Mouse (Mus musculus) hindbrain, embryonic 16.5 days (tissue): ENCODE measurements around the gene Mpped2. TPM values are rescaled to one million over a fixed set of nuclear protein-coding genes. Genes with fewer than 3 reads are reported as not detected.

Source experiments
- ATAC-seq: fragments of 200-750 bp; cut with Nextera tagmentation; 2 replicates; pipeline ENCODE4 v1.8.0; 2017; ENCODE audit warnings: moderate TSS enrichment, moderate library complexity
- H3K27ac ChIP-seq: fragments of 300-500 bp; sonication (generic); 2 replicates; pipeline ENCODE4 v1.5.1; 2014; ENCODE audit warnings: low read depth, mild to moderate bottlenecking, control low read depth, low read length, moderate library complexity
- H3K27me3 ChIP-seq: fragments of 300-500 bp; sonication (generic); replicated peaks from 2 replicates; pipeline ENCODE4 v1.6.1; 2014; ENCODE audit warnings: low read length; ENCODE audit not compliant: control insufficient read depth, insufficient read depth
- H3K36me3 ChIP-seq: fragments of 300-500 bp; sonication (generic); 2 replicates; pipeline ENCODE4 v1.6.1; 2014; ENCODE audit warnings: mild to moderate bottlenecking, low read length, moderate library complexity, mixed read lengths; ENCODE audit not compliant: control insufficient read depth, insufficient read depth
- H3K4me1 ChIP-seq: fragments of 300-500 bp; sonication (generic); 2 replicates; pipeline ENCODE4 v1.6.1; 2014; ENCODE audit warnings: low read depth, low read length; ENCODE audit not compliant: control insufficient read depth, insufficient read depth
- H3K4me2 ChIP-seq: fragments of 300-500 bp; sonication (generic); 2 replicates; pipeline ENCODE4 v1.6.1; 2014; ENCODE audit warnings: mild to moderate bottlenecking, low read length, control low read depth, moderate library complexity
- H3K4me3 ChIP-seq: fragments of 300-500 bp; sonication (generic); 2 replicates; pipeline ENCODE4 v1.5.1; 2014; ENCODE audit warnings: mild to moderate bottlenecking, low read length, control low read depth, moderate library complexity
- H3K9ac ChIP-seq: fragments of 300-500 bp; sonication (generic); 2 replicates; pipeline ENCODE4 v1.6.1; 2014; ENCODE audit warnings: low read depth, mild to moderate bottlenecking, control low read depth, low read length, moderate library complexity
- H3K9me3 ChIP-seq: fragments of 300-500 bp; sonication (generic); 2 replicates; pipeline ENCODE4 v1.6.1; 2014; ENCODE audit warnings: mild to moderate bottlenecking, low read length, moderate library complexity; ENCODE audit not compliant: control insufficient read depth
- WGBS: fragments of 180-500 bp; shearing (Covaris S2); extraction: QIAGEN DNeasy Blood & Tissue Kit; methylation state at CpG from one replicate; pipeline ENCODE4 v1.1.7; 2014; 5-methylcytosine and 5-hydroxymethylcytosine counted together
- polyA plus RNA-seq: library from polyadenylated mRNA; unstranded; fragments of >200 nt; fragmentation: Nextera tagmentation; extraction: Ambion mirVana; gene quantifications from 2 replicates; pipeline ENCODE4 v1.2.1, GENCODE M21; 2015

Mpped2 gene
- polyA plus RNA-seq, 1 experiment from 2014 or later = 112 TPM

GRCm38 (mm10) chr2:106860856-106861679 lies 168.0 kb downstream of the Mpped2 start:
- Histone ChIP-seq H3K36me3 (no peaks in the 10 kb centered on the region), H3K27me3 (no peaks in the 10 kb centered on the region), H3K4me2 (no peak overlapping the region), H3K9ac (no peak overlapping the region), H3K9me3 (no peaks in the 10 kb centered on the region), H3K27ac (peak overlapping the region; percentile 26; the same call in 1 of the 2 replicates), H3K4me1 (peaks cover 16% of the 10 kb centered on the region), H3K4me3 (no peak overlapping the region)
- peak; percentile 31 for ATAC-seq
- 51% methylated on average over 21 of the region's 21 CpGs for WGBS

- Histone ChIP-seq H3K9ac (no peak overlapping the region), H3K4me3 (no peak overlapping the region), H3K4me2 (no peak overlapping the region), H3K4me1 (peaks cover 6% of the 10 kb centered on the region; the same call in 1 of the 2 replicates), H3K27ac (no peak overlapping the region), H3K9me3 (no peaks in the 10 kb centered on the region), H3K36me3 (no peaks in the 10 kb centered on the region), H3K27me3 (no peaks in the 10 kb centered on the region)
- WGBS = 70% methylated on average over 11 of the region's 11 CpGs
- no peak for ATAC-seq
These were observed 170.1 kb downstream of the Mpped2 start for GRCm38 (mm10) chr2:106863050-106863653.

GRCm38 (mm10) chr2:106865148-106865786 lies 172.2 kb downstream of the Mpped2 start:
- Histone ChIP-seq H3K36me3 (no peaks in the 10 kb centered on the region), H3K4me1 (peaks cover 6% of the 10 kb centered on the region; the same call in 1 of the 2 replicates), H3K9ac (no peak overlapping the region), H3K4me3 (no peak overlapping the region), H3K9me3 (no peaks in the 10 kb centered on the region), H3K27me3 (no peaks in the 10 kb centered on the region), H3K4me2 (no peak overlapping the region), H3K27ac (no peak overlapping the region)
- no peak for ATAC-seq
- WGBS = 75% methylated on average over 7 of the region's 7 CpGs

- Histone ChIP-seq H3K4me1 (0 out of 2 replicates have a peak, but pooled peaks cover 1% of the 10 kb centered on the region), H3K4me2 (no peak overlapping the region), H3K9ac (no peak overlapping the region), H3K9me3 (no peaks in the 10 kb centered on the region), H3K4me3 (no peak overlapping the region), H3K36me3 (no peaks in the 10 kb centered on the region), H3K27me3 (no peaks in the 10 kb centered on the region), H3K27ac (no peak overlapping the region)
- no peak; the same call in 1 of the 2 replicates for ATAC-seq
- 59% methylated on average over 5 of the region's 5 CpGs for WGBS
These were observed 173.2 kb downstream of the Mpped2 start for GRCm38 (mm10) chr2:106866303-106866702.

- ATAC-seq = no peak
- H3K36me3 ChIP-seq = no peaks in the 10 kb centered on the region
- no peaks in the 10 kb centered on the region for H3K9me3 ChIP-seq
- 84% methylated on average over 2 of the region's 2 CpGs for WGBS
- no peak overlapping the region for H3K4me3 ChIP-seq
- H3K27me3 ChIP-seq = no peaks in the 10 kb centered on the region
- H3K9ac ChIP-seq = no peak overlapping the region
- H3K4me2 ChIP-seq = no peak overlapping the region
- no peak overlapping the region for H3K27ac ChIP-seq
- H3K4me1 ChIP-seq = no peaks in the 10 kb centered on the region
These were observed 177.8 kb downstream of the Mpped2 start for GRCm38 (mm10) chr2:106870886-106871285.

GRCm38 (mm10) chr2:106873166-106873565 lies 180.1 kb downstream of the Mpped2 start:
- H3K4me1 ChIP-seq = no peaks in the 10 kb centered on the region
- H3K9ac ChIP-seq = no peak overlapping the region
- no peaks in the 10 kb centered on the region for H3K36me3 ChIP-seq
- no peak overlapping the region for H3K4me2 ChIP-seq
- H3K4me3 ChIP-seq = no peak overlapping the region
- peak; percentile 3; the same call in 1 of the 2 replicates for ATAC-seq
- H3K27me3 ChIP-seq = no peaks in the 10 kb centered on the region
- no peak overlapping the region for H3K27ac ChIP-seq
- 69% methylated on average over 9 of the region's 9 CpGs for WGBS
- H3K9me3 ChIP-seq = no peaks in the 10 kb centered on the region

GRCm38 (mm10) chr2:106883390-106883789 lies 190.3 kb downstream of the Mpped2 start:
- no peaks in the 10 kb centered on the region for H3K4me1 ChIP-seq
- no peak overlapping the region for H3K4me3 ChIP-seq
- H3K36me3 ChIP-seq = no peaks in the 10 kb centered on the region
- no peak for ATAC-seq
- WGBS = 73% methylated on average over 8 of the region's 8 CpGs
- H3K27ac ChIP-seq = no peak overlapping the region
- peaks cover 4% of the 10 kb centered on the region; the same call in 1 of the 2 replicates for H3K9me3 ChIP-seq
- H3K9ac ChIP-seq = no peak overlapping the region
- no peak overlapping the region for H3K4me2 ChIP-seq
- H3K27me3 ChIP-seq = no peaks in the 10 kb centered on the region

- Histone ChIP-seq H3K27ac (no peak overlapping the region), H3K4me2 (no peak overlapping the region), H3K4me1 (peaks cover 6% of the 10 kb centered on the region), H3K36me3 (no peaks in the 10 kb centered on the region), H3K27me3 (no peaks in the 10 kb centered on the region), H3K4me3 (no peak overlapping the region), H3K9me3 (no peaks in the 10 kb centered on the region), H3K9ac (no peak overlapping the region)
- no peak for ATAC-seq
- 96% methylated on average over 5 of the region's 5 CpGs for WGBS
These were observed 195.1 kb downstream of the Mpped2 start for GRCm38 (mm10) chr2:106888174-106888573.
